Mouse (Mus musculus) lung, embryonic 14.5 days (tissue): ENCODE measurements around the gene 1700012A03Rik. TPM values are rescaled to one million over a fixed set of nuclear protein-coding genes. Genes with fewer than 3 reads are reported as not detected.
A peak's percentile ranks its signal among the peaks of the same experiment; 100 is the strongest.

Source experiments
- ATAC-seq: fragments of 200-750 bp; cut with Nextera tagmentation; 2 replicates; pipeline ENCODE4 v1.8.0; 2017; ENCODE audit warnings: mild to moderate bottlenecking, moderate TSS enrichment, moderate library complexity; ENCODE audit not compliant: insufficient read depth
- DNase-seq: peaks from one replicate; pipeline ENCODE4 v3.0.0-alpha.2; 2015
- H3K27ac ChIP-seq: fragments of 300-500 bp; sonication (generic); 2 replicates; pipeline ENCODE4 v1.5.1; 2014; ENCODE audit warnings: low read depth, mild to moderate bottlenecking, moderate library complexity
- H3K27me3 ChIP-seq: fragments of 300-500 bp; sonication (generic); 2 replicates; pipeline ENCODE4 v1.6.1; 2014; ENCODE audit warnings: low read length, control low read depth; ENCODE audit not compliant: insufficient read depth
- H3K36me3 ChIP-seq: fragments of 300-500 bp; sonication (generic); 2 replicates; pipeline ENCODE4 v1.6.1; 2014; ENCODE audit warnings: control low read depth; ENCODE audit not compliant: insufficient read depth
- H3K4me1 ChIP-seq: fragments of 300-500 bp; sonication (generic); 2 replicates; pipeline ENCODE4 v1.6.1; 2014; ENCODE audit warnings: antibody characterized with exemption, control low read depth; ENCODE audit not compliant: insufficient read depth
- H3K4me2 ChIP-seq: fragments of 300-500 bp; sonication (generic); 2 replicates; pipeline ENCODE4 v1.6.1; 2014; ENCODE audit warnings: mild to moderate bottlenecking
- H3K4me3 ChIP-seq: fragments of 300-500 bp; sonication (generic); 2 replicates; pipeline ENCODE4 v1.5.1; 2014; ENCODE audit warnings: low read depth, low read length
- H3K9ac ChIP-seq: fragments of 300-500 bp; sonication (generic); 2 replicates; pipeline ENCODE4 v1.6.1; 2014
- H3K9me3 ChIP-seq: fragments of 300-500 bp; sonication (generic); 2 replicates; pipeline ENCODE4 v1.6.1; 2016; ENCODE audit warnings: low read depth, low read length, control low read depth
- CTCF ChIP-seq: IDR thresholded peaks from 2 replicates; pipeline ENCODE4 v1.5.1; 2016; ENCODE audit warnings: antibody characterized with exemption, low read depth
- WGBS: fragments of 180-500 bp; shearing (Covaris S2); extraction: QIAGEN DNeasy Blood & Tissue Kit; methylation state at CpG from one replicate; pipeline ENCODE4 v1.1.7; 2014; 5-methylcytosine and 5-hydroxymethylcytosine counted together
- polyA plus RNA-seq: library from polyadenylated mRNA; unstranded; fragments of >200 nt; fragmentation: Nextera tagmentation; extraction: Ambion mirVana; gene quantifications from 2 replicates; pipeline ENCODE4 v1.2.1, GENCODE M21; 2014

1700012A03Rik gene
- polyA plus RNA-seq, 1 experiment from 2014 or later = not detected

GRCm38 (mm10) chr6:32052135-32052915 lies 2.3 kb downstream of the 1700012A03Rik start:
- H3K4me1 ChIP-seq = no peaks in the 10 kb centered on the region
- 41% methylated on average over 6 of the region's 6 CpGs for WGBS
- H3K9me3 ChIP-seq = no peaks in the 10 kb centered on the region
- H3K4me3 ChIP-seq = no peak overlapping the region
- H3K4me2 ChIP-seq = no peak overlapping the region
- no peak for TF ChIP-seq CTCF
- 0 out of 2 replicates have a peak overlapping the region, but pooled peaks have one; percentile 51 for H3K27ac ChIP-seq
- no peak overlapping the region for H3K9ac ChIP-seq
- DNase-seq = peak; percentile 78
- peak; percentile 90 for ATAC-seq
- no peaks in the 10 kb centered on the region for H3K27me3 ChIP-seq
- no peaks in the 10 kb centered on the region for H3K36me3 ChIP-seq

GRCm38 (mm10) chr6:32056525-32056924 lies 6.5 kb downstream of the 1700012A03Rik start:
- Histone ChIP-seq H3K36me3 (no peaks in the 10 kb centered on the region), H3K4me1 (no peaks in the 10 kb centered on the region), H3K4me3 (no peak overlapping the region), H3K9ac (no peak overlapping the region), H3K27me3 (no peaks in the 10 kb centered on the region), H3K27ac (no peak overlapping the region), H3K9me3 (no peaks in the 10 kb centered on the region), H3K4me2 (no peak overlapping the region)
- DNase-seq (no peak), ATAC-seq (no peak)
- no peak for TF ChIP-seq CTCF
- WGBS = 60% methylated on average over 2 of the region's 2 CpGs

GRCm38 (mm10) chr6:32058571-32058970 lies 8.5 kb downstream of the 1700012A03Rik start:
- Histone ChIP-seq H3K4me3 (no peak overlapping the region), H3K27me3 (no peaks in the 10 kb centered on the region), H3K9ac (no peak overlapping the region), H3K4me2 (no peak overlapping the region), H3K9me3 (no peaks in the 10 kb centered on the region), H3K27ac (no peak overlapping the region), H3K36me3 (no peaks in the 10 kb centered on the region), H3K4me1 (no peaks in the 10 kb centered on the region)
- WGBS = 67% methylated on average over 2 of the region's 2 CpGs
- no peak for DNase-seq
- ATAC-seq = no peak
- no peak for TF ChIP-seq CTCF

GRCm38 (mm10) chr6:32060641-32061040 lies 10.6 kb downstream of the 1700012A03Rik start:
- H3K27ac ChIP-seq = no peak overlapping the region
- H3K4me1 ChIP-seq = no peaks in the 10 kb centered on the region
- H3K27me3 ChIP-seq = no peaks in the 10 kb centered on the region
- TF ChIP-seq CTCF = no peak
- no peaks in the 10 kb centered on the region for H3K36me3 ChIP-seq
- H3K9ac ChIP-seq = no peak overlapping the region
- H3K4me2 ChIP-seq = no peak overlapping the region
- no peak overlapping the region for H3K4me3 ChIP-seq
- ATAC-seq (no peak), DNase-seq (no peak)
- 86% methylated on average over 2 of the region's 2 CpGs for WGBS
- H3K9me3 ChIP-seq = no peaks in the 10 kb centered on the region

- no peaks in the 10 kb centered on the region for H3K27me3 ChIP-seq
- no peak overlapping the region for H3K27ac ChIP-seq
- 79% methylated on average over 9 of the region's 9 CpGs for WGBS
- no peak overlapping the region for H3K4me3 ChIP-seq
- DNase-seq = no peak
- no peaks in the 10 kb centered on the region for H3K4me1 ChIP-seq
- no peak overlapping the region for H3K4me2 ChIP-seq
- H3K9ac ChIP-seq = no peak overlapping the region
- TF ChIP-seq CTCF = no peak
- no peaks in the 10 kb centered on the region for H3K36me3 ChIP-seq
- H3K9me3 ChIP-seq = no peaks in the 10 kb centered on the region
- no peak for ATAC-seq
These were observed 11.2 kb downstream of the 1700012A03Rik start for GRCm38 (mm10) chr6:32061266-32061665.

GRCm38 (mm10) chr6:32065789-32066510 lies 15.9 kb downstream of the 1700012A03Rik start:
- 36% methylated on average over 10 of the region's 10 CpGs for whole genome bisulfite sequencing
- DNase-seq = peak; percentile 88
- Histone ChIP-seq H3K9ac (no peak overlapping the region), H3K4me2 (no peak overlapping the region), H3K4me3 (no peak overlapping the region), H3K36me3 (no peaks in the 10 kb centered on the region), H3K27me3 (no peaks in the 10 kb centered on the region), H3K27ac (no peak overlapping the region), H3K9me3 (no peaks in the 10 kb centered on the region), H3K4me1 (no peaks in the 10 kb centered on the region)
- no peak for TF ChIP-seq CTCF
- ATAC-seq = peak; percentile 96

- H3K27ac ChIP-seq = no peak overlapping the region
- H3K9ac ChIP-seq = no peak overlapping the region
- ATAC-seq (no peak), DNase-seq (no peak)
- H3K4me3 ChIP-seq = no peak overlapping the region
- no peaks in the 10 kb centered on the region for H3K27me3 ChIP-seq
- no peak for TF ChIP-seq CTCF
- H3K9me3 ChIP-seq = no peaks in the 10 kb centered on the region
- 63% methylated on average over 1 of the region's 1 CpGs for WGBS
- H3K36me3 ChIP-seq = no peaks in the 10 kb centered on the region
- no peaks in the 10 kb centered on the region for H3K4me1 ChIP-seq
- H3K4me2 ChIP-seq = no peak overlapping the region
These were observed 22.1 kb downstream of the 1700012A03Rik start for GRCm38 (mm10) chr6:32072161-32072560.
